Mouse (Mus musculus): ENCODE data around the gene Mta3. TPM values are rescaled to one million over a fixed set of nuclear protein-coding genes. Genes with fewer than 3 reads are reported as not detected.
"Not testable (repeated sequence)": the region's sequence is repeated elsewhere in the genome, so short reads cannot be mapped to it uniquely, and the experiment has no call there.

The Mta3 gene
- total RNA-seq, 2 experiments from 2014 or later: 29.0 to 51.0 TPM

GRCm38 (mm10) chr17:83846301-83847021, 140.5 kb downstream of the Mta3 start:
- ATAC-seq (replicated peaks; ENCODE audit: poor library complexity): peak; percentile 72

DNA sequence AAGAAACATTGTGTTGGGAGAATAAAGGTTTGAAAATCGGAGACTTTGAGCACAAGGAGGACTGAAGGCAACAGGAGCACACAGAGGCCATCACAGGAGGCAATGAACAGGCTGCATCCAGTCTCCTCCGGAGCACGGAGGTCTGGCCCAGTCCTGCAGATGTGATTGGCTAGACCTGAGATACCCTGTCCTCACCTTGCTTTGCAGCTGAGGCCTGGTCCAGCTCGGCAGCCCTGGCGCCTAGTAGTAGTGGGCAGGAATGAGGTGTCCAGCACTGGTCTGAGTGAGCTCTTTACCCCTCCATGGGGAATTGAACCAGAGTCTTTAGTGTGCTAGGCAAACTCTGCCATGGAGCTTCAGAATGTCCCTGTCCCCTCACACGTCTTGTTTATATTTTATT, 141.1 kb downstream of the Mta3 start:
- no peak for ATAC-seq (replicated peaks; ENCODE audit: poor library complexity)

- ATAC-seq (replicated peaks; ENCODE audit: poor library complexity): peak; percentile 57
Observed at GRCm38 (mm10) chr17:83847815-83848214, 141.9 kb downstream of the Mta3 start, which contains the start of gene Haao. Gene Haao (minus strand): TSS chr17:83847963.

DNA sequence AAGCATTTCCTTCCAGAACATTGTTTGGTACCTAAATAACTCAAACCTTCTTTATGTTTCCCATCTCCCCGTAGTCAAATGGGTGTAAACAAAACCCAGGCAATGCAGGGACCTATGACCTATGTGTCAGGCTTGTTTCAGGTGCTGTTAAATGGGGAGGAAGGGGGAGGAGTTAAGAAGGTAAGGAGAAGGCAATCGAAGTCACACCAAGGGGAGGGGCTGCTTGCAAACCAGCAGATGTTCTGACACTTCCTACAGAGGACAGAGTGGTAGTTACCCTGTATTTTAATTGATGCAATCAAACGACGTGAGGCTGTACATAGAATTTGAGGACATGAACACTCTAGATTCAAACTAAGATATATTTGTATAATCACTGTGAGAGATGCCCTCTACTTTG, 142.5 kb downstream of the Mta3 start:
- ATAC-seq (replicated peaks; ENCODE audit: poor library complexity): no peak

- no peak for ATAC-seq (replicated peaks; ENCODE audit: poor library complexity)
Observed at GRCm38 (mm10) chr17:83849081-83849675, 143.2 kb downstream of the Mta3 start.

- ATAC-seq (replicated peaks; ENCODE audit: poor library complexity): no peak
Observed at GRCm38 (mm10) chr17:83849717-83850116, 143.8 kb downstream of the Mta3 start.

- ATAC-seq (replicated peaks; ENCODE audit: poor library complexity): peak; percentile 64
Observed at GRCm38 (mm10) chr17:83850458-83850857, 144.5 kb downstream of the Mta3 start.

- ATAC-seq (replicated peaks; ENCODE audit: poor library complexity): no peak
Observed at GRCm38 (mm10) chr17:83850864-83851263, 144.9 kb downstream of the Mta3 start.

GRCm38 (mm10) chr17:83853831-83854230, 147.9 kb downstream of the Mta3 start:
- 0 out of 2 replicates have a peak, but pooled peaks have one; percentile 33 for ATAC-seq (replicated peaks; ENCODE audit: poor library complexity)

- ATAC-seq (replicated peaks; ENCODE audit: poor library complexity): peak; percentile 69
Observed at GRCm38 (mm10) chr17:83854284-83854918, 148.4 kb downstream of the Mta3 start.

- ATAC-seq (replicated peaks; ENCODE audit: poor library complexity): peak; percentile 45
Observed at GRCm38 (mm10) chr17:83858413-83858812, 152.4 kb downstream of the Mta3 start.

DNA sequence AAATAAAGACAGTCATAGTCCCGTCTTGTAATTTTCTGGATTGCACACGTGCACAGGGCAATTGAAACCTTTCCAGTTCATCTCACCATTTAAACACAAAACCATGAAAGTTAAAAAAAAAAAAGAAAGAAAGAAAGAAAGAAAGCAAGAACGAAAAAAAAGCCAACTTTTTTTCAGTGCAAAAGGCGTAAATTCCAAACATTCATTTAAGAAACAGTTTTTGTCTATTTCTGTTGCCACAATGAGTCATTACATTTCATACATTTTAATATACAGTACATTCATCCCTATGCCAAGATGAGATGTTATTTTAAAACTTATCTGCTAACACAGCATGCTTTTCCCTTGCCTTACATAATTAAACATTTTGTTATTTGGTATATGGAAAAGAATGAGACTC, 153.7 kb downstream of the Mta3 start:
- ATAC-seq (replicated peaks; ENCODE audit: poor library complexity): no peak

- ATAC-seq (replicated peaks; ENCODE audit: poor library complexity): no peak
Observed at GRCm38 (mm10) chr17:83860224-83860623, 154.3 kb downstream of the Mta3 start.

GRCm38 (mm10) chr17:83860968-83861367, 155.0 kb downstream of the Mta3 start:
- not testable (repeated sequence) for ATAC-seq (replicated peaks; ENCODE audit: poor library complexity)

- peak; percentile 71 for ATAC-seq (replicated peaks; ENCODE audit: poor library complexity)
Observed at GRCm38 (mm10) chr17:83861444-83862133, 155.6 kb downstream of the Mta3 start.

GRCm38 (mm10) chr17:83862134-83862881, 156.3 kb downstream of the Mta3 start:
- ATAC-seq (replicated peaks; ENCODE audit: poor library complexity): peak; percentile 35

- no peak for ATAC-seq (replicated peaks; ENCODE audit: poor library complexity)
Observed at GRCm38 (mm10) chr17:83865366-83865765, 159.4 kb downstream of the Mta3 start.

GRCm38 (mm10) chr17:83866582-83866981, 160.6 kb downstream of the Mta3 start:
- ATAC-seq (replicated peaks; ENCODE audit: poor library complexity): peak; percentile 35

DNA sequence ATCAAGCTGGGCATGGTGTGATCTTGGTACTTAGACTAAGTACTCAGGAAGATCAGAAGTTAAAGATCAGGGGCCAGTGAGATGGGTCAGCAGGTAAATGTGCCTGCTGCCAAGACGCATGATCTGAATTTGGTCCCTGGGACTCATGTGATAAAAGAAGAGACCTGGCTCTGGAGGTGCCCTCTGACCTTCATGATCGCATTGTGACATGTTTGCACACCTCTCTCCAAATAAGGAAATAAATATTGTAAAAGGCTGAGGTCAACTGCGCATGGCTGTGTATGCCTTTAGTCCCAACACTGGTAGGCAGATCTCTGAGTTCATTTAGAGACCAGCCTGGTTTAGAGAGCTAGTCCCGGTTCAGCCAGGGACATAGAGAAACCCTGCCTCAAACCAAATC, 164.4 kb downstream of the Mta3 start:
- ATAC-seq (replicated peaks; ENCODE audit: poor library complexity): no peak
